Mouse (Mus musculus) ES-Bruce4 (cell line): ENCODE measurements at regions not wholly inside any gene's neighbourhood (a gene's known extent, or its start where the extent isn't known, plus 50 kb on each side); places are given as distances from the start of the nearest gene placed in this dataset.

Experiments used
- H3K27ac ChIP-seq: 2 replicates; pipeline ENCODE4 v1.5.1; 2012; ENCODE audit warnings: low read length, inconsistent platforms; ENCODE audit not compliant: insufficient read depth
- H3K27me3 ChIP-seq: 2 replicates; pipeline ENCODE4 v1.6.1; 2012; ENCODE audit warnings: mild to moderate bottlenecking, low read length, inconsistent platforms; ENCODE audit not compliant: control insufficient read depth, poor library complexity, insufficient read depth, severe bottlenecking
- H3K36me3 ChIP-seq: 2 replicates; pipeline ENCODE4 v1.6.1; 2012; ENCODE audit warnings: inconsistent platforms, mild to moderate bottlenecking, low read length, moderate library complexity; ENCODE audit not compliant: control insufficient read depth, poor library complexity, insufficient read depth, severe bottlenecking
- H3K4me1 ChIP-seq: one replicate; pipeline ENCODE4 v1.8.1; 2011; ENCODE audit warnings: low read length; ENCODE audit not compliant: control insufficient read depth, insufficient read depth
- H3K4me3 ChIP-seq: 2 replicates; pipeline ENCODE4 v1.5.1; 2011; ENCODE audit warnings: low read depth, mild to moderate bottlenecking, low read length
- H3K9ac ChIP-seq: 2 replicates; pipeline ENCODE4 v1.6.1; 2012; ENCODE audit warnings: low read depth, mild to moderate bottlenecking, inconsistent platforms; ENCODE audit not compliant: poor library complexity, severe bottlenecking
- H3K9me3 ChIP-seq: replicated peaks from 2 replicates; pipeline ENCODE4 v1.6.1; 2012; ENCODE audit warnings: mild to moderate bottlenecking, low read length, inconsistent platforms; ENCODE audit not compliant: control insufficient read depth, poor library complexity, insufficient read depth, severe bottlenecking
- CTCF ChIP-seq: IDR thresholded peaks from one replicate; pipeline ENCODE4 v1.8.1; 2011; ENCODE audit warnings: low read depth, low read length
- EP300 ChIP-seq: IDR thresholded peaks from 2 replicates; pipeline ENCODE4 v1.6.1; 2011; ENCODE audit warnings: low read depth, low read length; ENCODE audit not compliant: insufficient read depth
- POLR2A ChIP-seq: IDR thresholded peaks from one replicate; pipeline ENCODE4 v1.8.1; 2011; ENCODE audit warnings: low read length; ENCODE audit not compliant: insufficient read depth

- no peaks in the 10 kb centered on the region for H3K36me3 ChIP-seq
- H3K4me1 ChIP-seq, result no peaks in the 10 kb centered on the region
- H3K27me3 ChIP-seq, result no peaks in the 10 kb centered on the region
- H3K4me3 ChIP-seq, result no peak overlapping the region
- TF ChIP-seq CTCF (no peak), POLR2A (no peak), EP300 (no peak)
- 0 out of 2 replicates have a peak, but pooled peaks cover 2% of the 10 kb centered on the region for H3K9me3 ChIP-seq
- H3K9ac ChIP-seq, result no peak overlapping the region
- no peak overlapping the region for H3K27ac ChIP-seq
Observed at GRCm38 (mm10) chr4:110132061-110132460, 154.2 kb downstream of the Dmrta2 start.

DNA sequence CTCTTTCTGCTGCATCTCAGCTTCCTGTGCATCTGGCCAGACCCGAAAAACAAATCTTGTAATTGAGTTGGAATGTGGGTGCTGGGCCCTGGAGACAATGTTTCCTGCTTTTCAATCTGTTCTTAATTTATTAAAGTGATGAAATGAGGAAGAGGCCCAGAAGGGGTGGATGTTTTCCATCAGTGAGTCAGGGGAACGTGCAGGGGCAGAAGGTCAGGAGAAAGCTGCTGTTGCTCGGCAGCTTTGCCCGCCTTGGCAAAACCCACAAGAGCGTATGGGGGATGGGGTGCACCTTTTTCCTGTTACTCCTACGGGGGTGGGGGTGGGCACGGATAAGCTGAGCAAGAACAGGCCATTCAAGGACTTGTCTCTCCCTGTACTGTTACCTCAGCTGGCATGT, 156.2 kb downstream of the Dmrta2 start:
- 0 out of 2 replicates have a peak, but pooled peaks cover 2% of the 10 kb centered on the region for H3K9me3 ChIP-seq
- no peaks in the 10 kb centered on the region for H3K4me1 ChIP-seq
- TF ChIP-seq CTCF (no peak), EP300 (no peak), POLR2A (no peak)
- H3K4me3 ChIP-seq, result no peak overlapping the region
- H3K27me3 ChIP-seq, result no peaks in the 10 kb centered on the region
- no peak overlapping the region for H3K9ac ChIP-seq
- no peaks in the 10 kb centered on the region for H3K36me3 ChIP-seq
- no peak overlapping the region for H3K27ac ChIP-seq

DNA sequence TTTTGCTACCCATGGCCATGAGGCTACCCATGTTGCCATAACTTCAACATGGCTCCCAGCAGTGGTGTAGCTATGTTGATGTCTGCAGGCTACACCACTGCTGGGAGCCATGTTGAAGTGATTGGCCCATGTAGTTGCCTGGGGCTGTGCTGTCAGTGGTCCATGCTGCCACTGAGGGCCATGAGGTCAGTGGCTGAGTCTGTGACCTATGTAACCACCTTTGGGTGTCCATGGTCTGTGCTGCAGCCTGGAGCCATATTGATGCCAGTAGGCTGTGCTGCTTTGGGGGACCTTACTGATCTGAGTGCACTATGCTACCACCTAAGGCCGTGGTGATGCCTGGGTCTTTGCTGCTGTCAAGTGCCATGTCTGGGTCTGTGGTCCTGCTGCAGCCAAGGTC, 167.4 kb downstream of the Dmrta2 start:
- TF ChIP-seq EP300 (no peak), POLR2A (no peak)
- no peaks in the 10 kb centered on the region for H3K9me3 ChIP-seq

GRCm38 (mm10) chr4:110152103-110152946, 174.5 kb downstream of the Dmrta2 start:
- Histone ChIP-seq H3K27ac (no peak overlapping the region), H3K4me1 (no peaks in the 10 kb centered on the region), H3K9ac (no peak overlapping the region), H3K27me3 (no peaks in the 10 kb centered on the region), H3K9me3 (no peaks in the 10 kb centered on the region), H3K4me3 (no peak overlapping the region), H3K36me3 (no peaks in the 10 kb centered on the region)
- TF ChIP-seq EP300 (no peak), POLR2A (no peak), CTCF (no peak)

More for the DNA sequence above, 167.4 kb downstream of the Dmrta2 start:
- no peak overlapping the region for H3K27ac ChIP-seq
- no peaks in the 10 kb centered on the region for H3K4me1 ChIP-seq
- H3K36me3 ChIP-seq, result no peaks in the 10 kb centered on the region
- no peak overlapping the region for H3K4me3 ChIP-seq
- no peaks in the 10 kb centered on the region; the same call in 1 of the 2 replicates for H3K27me3 ChIP-seq
- H3K9ac ChIP-seq, result no peak overlapping the region
